Mouse (Mus musculus): Measurements from ENCODE around the gene Plekha5. TPM values are rescaled to one million over a fixed set of nuclear protein-coding genes. Genes with fewer than 3 reads are reported as not detected.
"Not testable (repeated sequence)": the region's sequence is repeated elsewhere in the genome, so short reads cannot be mapped to it uniquely, and the experiment has no call there.

The Plekha5 gene
- total and polyA plus RNA-seq, 2 experiments: 13.0 to 17.1 TPM

DNA sequence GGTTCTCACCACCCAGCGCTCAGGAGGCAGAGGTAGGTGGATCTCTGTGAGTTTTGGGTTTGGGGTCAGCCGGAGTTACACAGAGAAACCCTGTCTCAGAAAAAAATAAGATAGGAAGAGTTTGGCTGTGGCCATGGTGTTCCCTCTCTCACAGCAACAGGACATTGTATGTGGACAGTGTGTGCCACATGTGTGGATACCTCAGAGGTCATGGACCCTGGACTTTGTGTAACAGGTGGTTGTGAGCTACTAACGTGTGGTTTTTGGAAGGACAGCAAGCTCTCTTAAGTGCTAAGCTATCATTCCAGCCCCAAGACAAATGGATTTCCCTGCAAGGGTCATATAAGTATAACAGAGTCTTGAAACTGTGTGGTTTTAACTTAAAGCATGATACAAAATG lies 151.1 kb downstream of the Plekha5 start:
- TF ChIP-seq CTCF (IDR thresholded peaks at IDR 0.05; ENCODE audit: low read depth, low read length): no peak
- no peak for TF ChIP-seq POLR2A (IDR thresholded peaks at IDR 0.05; ENCODE audit: extremely low read depth, insufficient read depth, low read length)
- Histone ChIP-seq H3K27ac (replicated peaks; ENCODE audit: insufficient read depth, low read depth, low read length) (peak overlapping the region; percentile 42), H3K9ac (ENCODE audit: low read depth, low read length) (no peak overlapping the region), H3K4me3 (ENCODE audit: insufficient read depth, low read depth, low read length) (no peak overlapping the region), H3K27me3 (ENCODE audit: control insufficient read depth, insufficient read depth, low read length) (no peaks in the 10 kb centered on the region), H3K36me3 (ENCODE audit: control insufficient read depth, insufficient read depth, low read length) (peaks cover 39% of the 10 kb centered on the region), H3K79me2 (ENCODE audit: control insufficient read depth, insufficient read depth, low read length) (no peaks in the 10 kb centered on the region), H3K4me1 (ENCODE audit: control insufficient read depth, insufficient read depth, low read length) (peaks cover 9% of the 10 kb centered on the region)
- 73% methylated on average over 3 of the region's 3 CpGs for WGBS
- peak; percentile 80 for DNase-seq (ENCODE audit: extremely low read depth, low read depth, low spot score)

DNA sequence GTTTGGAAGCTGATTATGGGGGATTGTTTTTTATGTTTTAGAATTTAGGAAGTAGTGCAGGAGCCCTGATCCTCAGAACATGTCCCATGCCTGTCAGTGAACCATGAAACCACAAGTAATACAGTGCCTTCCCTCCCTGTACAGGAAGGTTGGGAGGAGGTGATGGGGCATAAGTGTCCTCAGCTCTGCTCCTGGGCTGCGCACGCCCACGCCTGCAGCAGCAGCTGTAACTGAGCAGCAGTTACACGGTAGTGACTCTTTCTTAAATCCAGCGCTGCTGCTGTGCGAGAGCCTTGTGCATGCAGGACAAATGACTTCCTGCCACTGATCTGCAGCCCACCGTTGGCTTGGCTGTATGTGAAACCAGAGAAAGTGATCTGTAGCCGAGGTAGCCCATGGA lies 152.3 kb downstream of the Plekha5 start:
- peaks cover 9% of the 10 kb centered on the region for H3K4me1 ChIP-seq (ENCODE audit: control insufficient read depth, insufficient read depth, low read length)
- no peak for TF ChIP-seq CTCF (IDR thresholded peaks at IDR 0.05; ENCODE audit: low read depth, low read length)
- TF ChIP-seq POLR2A (IDR thresholded peaks at IDR 0.05; ENCODE audit: extremely low read depth, insufficient read depth, low read length): no peak
- no peak overlapping the region for H3K9ac ChIP-seq (ENCODE audit: low read depth, low read length)
- no peak overlapping the region for H3K4me3 ChIP-seq (ENCODE audit: insufficient read depth, low read depth, low read length)
- WGBS: 91% methylated on average over 8 of the region's 8 CpGs
- H3K79me2 ChIP-seq (ENCODE audit: control insufficient read depth, insufficient read depth, low read length): no peaks in the 10 kb centered on the region
- no peaks in the 10 kb centered on the region for H3K27me3 ChIP-seq (ENCODE audit: control insufficient read depth, insufficient read depth, low read length)
- H3K36me3 ChIP-seq (ENCODE audit: control insufficient read depth, insufficient read depth, low read length): peaks cover 38% of the 10 kb centered on the region
- DNase-seq (ENCODE audit: extremely low read depth, low read depth, low spot score): no peak
- no peak overlapping the region for H3K27ac ChIP-seq (replicated peaks; ENCODE audit: insufficient read depth, low read depth, low read length)

- Histone ChIP-seq H3K36me3 (ENCODE audit: control insufficient read depth, insufficient read depth, low read length) (peaks cover 38% of the 10 kb centered on the region), H3K4me1 (ENCODE audit: control insufficient read depth, insufficient read depth, low read length) (peaks cover 9% of the 10 kb centered on the region), H3K79me2 (ENCODE audit: control insufficient read depth, insufficient read depth, low read length) (no peaks in the 10 kb centered on the region), H3K27ac (replicated peaks; ENCODE audit: insufficient read depth, low read depth, low read length) (no peak overlapping the region), H3K4me3 (ENCODE audit: insufficient read depth, low read depth, low read length) (no peak overlapping the region), H3K27me3 (ENCODE audit: control insufficient read depth, insufficient read depth, low read length) (no peaks in the 10 kb centered on the region), H3K9ac (ENCODE audit: low read depth, low read length) (no peak overlapping the region)
- no peak for TF ChIP-seq CTCF (IDR thresholded peaks at IDR 0.05; ENCODE audit: low read depth, low read length)
- DNase-seq (ENCODE audit: extremely low read depth, low read depth, low spot score): no peak
- 82% methylated on average over 18 of the region's 18 CpGs for WGBS
Observed at GRCm38 (mm10) chr6:140576961-140577821, 153.3 kb downstream of the Plekha5 start.

GRCm38 (mm10) chr6:140577822-140578170 lies 153.9 kb downstream of the Plekha5 start:
- no peak for TF ChIP-seq CTCF (IDR thresholded peaks at IDR 0.05; ENCODE audit: low read depth, low read length)
- TF ChIP-seq POLR2A (IDR thresholded peaks at IDR 0.05; ENCODE audit: extremely low read depth, insufficient read depth, low read length): no peak
- peaks cover 39% of the 10 kb centered on the region for H3K36me3 ChIP-seq (ENCODE audit: control insufficient read depth, insufficient read depth, low read length)
- 98% methylated on average over 4 of the region's 4 CpGs for WGBS

DNA sequence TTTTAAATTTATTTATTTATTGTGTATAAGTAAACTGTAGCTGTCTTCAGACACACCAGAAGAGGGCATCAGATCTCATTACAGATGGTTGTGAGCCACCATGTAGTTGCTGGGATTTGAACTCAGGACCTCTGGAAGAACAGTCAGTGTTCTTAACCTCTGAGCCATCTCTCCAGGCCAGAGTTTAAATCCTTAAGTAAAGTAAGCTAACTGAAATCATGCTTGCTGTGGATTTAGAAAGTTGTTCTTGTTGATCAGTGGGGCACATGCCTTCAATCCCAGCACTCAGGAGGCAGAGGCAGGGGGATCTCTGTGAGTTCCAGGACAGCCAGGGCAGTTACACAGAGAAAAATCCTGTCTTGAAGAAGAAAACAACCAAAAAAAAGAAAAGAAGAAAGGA lies 155.1 kb downstream of the Plekha5 start:
- H3K27me3 ChIP-seq (ENCODE audit: control insufficient read depth, insufficient read depth, low read length); H3K9ac ChIP-seq (ENCODE audit: low read depth, low read length); H3K4me1 ChIP-seq (ENCODE audit: control insufficient read depth, insufficient read depth, low read length); H3K4me3 ChIP-seq (ENCODE audit: insufficient read depth, low read depth, low read length); DNase-seq (ENCODE audit: extremely low read depth, low read depth, low spot score); H3K27ac ChIP-seq (replicated peaks; ENCODE audit: insufficient read depth, low read depth, low read length); H3K79me2 ChIP-seq (ENCODE audit: control insufficient read depth, insufficient read depth, low read length): not testable (repeated sequence)
- peaks cover 38% of the 10 kb centered on the region for H3K36me3 ChIP-seq (ENCODE audit: control insufficient read depth, insufficient read depth, low read length)

More at GRCm38 (mm10) chr6:140577822-140578170, 153.9 kb downstream of the Plekha5 start:
- H3K4me1 ChIP-seq (ENCODE audit: control insufficient read depth, insufficient read depth, low read length): peaks cover 9% of the 10 kb centered on the region
- no peak for DNase-seq (ENCODE audit: extremely low read depth, low read depth, low spot score)
- no peaks in the 10 kb centered on the region for H3K27me3 ChIP-seq (ENCODE audit: control insufficient read depth, insufficient read depth, low read length)
- no peak overlapping the region for H3K27ac ChIP-seq (replicated peaks; ENCODE audit: insufficient read depth, low read depth, low read length)
- H3K9ac ChIP-seq (ENCODE audit: low read depth, low read length): no peak overlapping the region
- H3K79me2 ChIP-seq (ENCODE audit: control insufficient read depth, insufficient read depth, low read length): no peaks in the 10 kb centered on the region
- H3K4me3 ChIP-seq (ENCODE audit: insufficient read depth, low read depth, low read length): no peak overlapping the region

GRCm38 (mm10) chr6:140580170-140580569 lies 156.3 kb downstream of the Plekha5 start:
- no peak for TF ChIP-seq CTCF (IDR thresholded peaks at IDR 0.05; ENCODE audit: low read depth, low read length)
- no peak for TF ChIP-seq POLR2A (IDR thresholded peaks at IDR 0.05; ENCODE audit: extremely low read depth, insufficient read depth, low read length)
- Histone ChIP-seq H3K79me2 (ENCODE audit: control insufficient read depth, insufficient read depth, low read length) (no peaks in the 10 kb centered on the region), H3K27me3 (ENCODE audit: control insufficient read depth, insufficient read depth, low read length) (no peaks in the 10 kb centered on the region), H3K4me3 (ENCODE audit: insufficient read depth, low read depth, low read length) (no peak overlapping the region), H3K4me1 (ENCODE audit: control insufficient read depth, insufficient read depth, low read length) (no peaks in the 10 kb centered on the region), H3K9ac (ENCODE audit: low read depth, low read length) (no peak overlapping the region), H3K27ac (replicated peaks; ENCODE audit: insufficient read depth, low read depth, low read length) (no peak overlapping the region), H3K36me3 (ENCODE audit: control insufficient read depth, insufficient read depth, low read length) (peaks cover 38% of the 10 kb centered on the region)
- WGBS: 85% methylated on average over 4 of the region's 4 CpGs
- no peak for DNase-seq (ENCODE audit: extremely low read depth, low read depth, low spot score)

Data from liver, adult 2 months (tissue).